Mouse (Mus musculus): ENCODE data around the gene Spint5. TPM values are rescaled to one million over a fixed set of nuclear protein-coding genes. Genes with fewer than 3 reads are reported as not detected.
"Not testable (repeated sequence)": the region's sequence is repeated elsewhere in the genome, so short reads cannot be mapped to it uniquely, and the experiment has no call there.

Spint5 gene
- polyA plus RNA-seq, 1 experiment: not detected

DNA sequence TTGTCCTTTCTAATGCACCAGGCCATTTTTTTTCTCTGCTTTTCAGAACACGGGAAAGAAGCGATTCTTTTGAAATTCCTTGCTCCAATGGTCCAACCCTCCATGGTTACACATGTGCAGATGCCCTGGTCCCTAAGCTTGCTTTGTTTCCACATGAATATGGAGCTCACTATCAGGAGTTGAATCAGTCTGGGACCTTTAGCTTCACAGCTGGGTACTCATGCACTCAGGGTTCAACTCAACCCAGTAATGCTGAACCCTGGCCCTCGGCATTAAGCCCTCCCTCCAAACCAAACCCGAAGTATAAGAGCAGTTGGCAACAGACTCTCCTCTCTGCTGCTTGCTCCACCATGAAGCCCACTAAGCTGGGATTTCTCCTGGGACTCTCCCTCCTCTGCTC lies 16.9 kb upstream of the Spint5 start, which contains the start of gene Spint4:
Gene Spint4, plus strand, starts transcription at position 301 of the 400 bp plus-strand sequence.
- WGBS: 77% methylated on average over 4 of the region's 4 CpGs
- DNase-seq: no peak
- TF ChIP-seq POLR2A (IDR thresholded peaks at IDR 0.05; ENCODE audit: borderline replicate concordance, extremely low read depth, low read depth, low read length): no peak
- TF ChIP-seq CTCF (IDR thresholded peaks at IDR 0.05; ENCODE audit: insufficient read depth, low read length): no peak
- Histone ChIP-seq H3K4me1 (ENCODE audit: control insufficient read depth, insufficient read depth, low read length) (no peaks in the 10 kb centered on the region), H3K4me3 (replicated peaks; ENCODE audit: extremely low read depth, low read depth, low read length) (no peak within 1 kb of the TSS)

DNA sequence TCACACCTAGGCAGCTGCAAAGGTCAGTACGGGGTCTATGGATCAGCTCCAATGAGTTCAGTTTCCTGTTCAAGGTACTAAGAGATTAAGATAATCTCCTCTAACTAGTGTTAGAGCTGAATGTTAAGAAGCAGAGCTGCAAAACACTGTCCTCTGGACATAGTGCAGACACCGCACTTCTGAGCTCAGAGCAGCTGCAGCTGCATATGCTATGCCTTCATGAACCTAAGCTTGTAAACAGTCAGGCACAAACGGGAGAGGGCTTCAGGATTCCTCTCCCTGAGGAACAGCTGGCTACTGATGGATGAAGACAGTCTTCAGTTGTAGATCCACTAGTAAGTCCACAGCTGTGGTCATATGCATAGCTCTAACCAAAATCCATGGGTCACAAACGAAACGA lies 14.1 kb upstream of the Spint5 start:
- DNase-seq: no peak
- TF ChIP-seq POLR2A (IDR thresholded peaks at IDR 0.05; ENCODE audit: borderline replicate concordance, extremely low read depth, low read depth, low read length) (no peak), CTCF (IDR thresholded peaks at IDR 0.05; ENCODE audit: insufficient read depth, low read length) (no peak)
- Histone ChIP-seq H3K4me1 (ENCODE audit: control insufficient read depth, insufficient read depth, low read length) (no peaks in the 10 kb centered on the region), H3K4me3 (replicated peaks; ENCODE audit: extremely low read depth, low read depth, low read length) (no peak overlapping the region)
- 73% methylated on average over 5 of the region's 5 CpGs for WGBS

DNA sequence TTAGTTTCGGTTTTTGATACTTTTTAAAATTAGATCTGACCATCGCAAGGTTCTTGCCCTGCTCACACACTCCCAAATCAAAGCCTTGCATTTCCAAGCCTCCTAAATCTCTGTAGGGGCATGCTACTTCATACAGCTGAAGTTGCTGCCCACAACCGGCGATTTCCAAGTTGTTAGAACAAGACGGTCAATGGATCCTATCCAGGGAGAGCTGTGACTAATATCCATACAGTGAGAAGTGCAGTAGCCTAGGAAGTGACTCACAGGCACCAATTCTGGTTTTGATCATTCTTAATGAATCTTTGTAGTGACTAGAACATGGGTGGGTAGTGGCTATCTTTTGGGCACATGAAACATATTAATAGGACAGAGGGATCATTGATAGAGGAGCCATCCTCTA lies 13.3 kb upstream of the Spint5 start:
- 87% methylated on average over 5 of the region's 5 CpGs for WGBS
- no peak for DNase-seq
- Histone ChIP-seq H3K4me1 (ENCODE audit: control insufficient read depth, insufficient read depth, low read length) (no peaks in the 10 kb centered on the region), H3K4me3 (replicated peaks; ENCODE audit: extremely low read depth, low read depth, low read length) (no peak overlapping the region)
- TF ChIP-seq POLR2A (IDR thresholded peaks at IDR 0.05; ENCODE audit: borderline replicate concordance, extremely low read depth, low read depth, low read length): no peak
- no peak for TF ChIP-seq CTCF (IDR thresholded peaks at IDR 0.05; ENCODE audit: insufficient read depth, low read length)

DNA sequence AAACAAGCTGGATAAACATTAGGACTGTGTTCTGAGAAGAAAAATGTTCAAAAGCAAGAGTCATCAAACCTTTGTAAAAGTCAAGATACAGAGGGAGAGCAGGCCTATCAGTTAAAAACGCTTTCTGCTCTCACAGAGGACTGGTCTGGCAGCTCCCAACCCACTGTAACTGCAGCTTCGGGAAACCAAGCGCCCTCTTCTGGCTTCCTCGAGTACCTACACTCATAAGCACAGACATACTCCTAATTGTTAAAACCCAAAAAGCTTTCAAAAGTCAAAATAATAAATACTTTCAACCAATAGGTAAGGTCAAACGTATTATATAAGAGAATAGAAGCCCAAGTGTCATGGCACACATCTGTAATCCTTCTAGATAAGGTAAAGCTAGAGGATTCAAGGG lies 10.9 kb upstream of the Spint5 start:
- WGBS: 79% methylated on average over 5 of the region's 5 CpGs
- H3K4me1 ChIP-seq (ENCODE audit: control insufficient read depth, insufficient read depth, low read length): no peaks in the 10 kb centered on the region
- no peak for DNase-seq
- no peak for TF ChIP-seq POLR2A (IDR thresholded peaks at IDR 0.05; ENCODE audit: borderline replicate concordance, extremely low read depth, low read depth, low read length)
- TF ChIP-seq CTCF (IDR thresholded peaks at IDR 0.05; ENCODE audit: insufficient read depth, low read length): no peak
- H3K4me3 ChIP-seq (replicated peaks; ENCODE audit: extremely low read depth, low read depth, low read length): no peak overlapping the region

DNA sequence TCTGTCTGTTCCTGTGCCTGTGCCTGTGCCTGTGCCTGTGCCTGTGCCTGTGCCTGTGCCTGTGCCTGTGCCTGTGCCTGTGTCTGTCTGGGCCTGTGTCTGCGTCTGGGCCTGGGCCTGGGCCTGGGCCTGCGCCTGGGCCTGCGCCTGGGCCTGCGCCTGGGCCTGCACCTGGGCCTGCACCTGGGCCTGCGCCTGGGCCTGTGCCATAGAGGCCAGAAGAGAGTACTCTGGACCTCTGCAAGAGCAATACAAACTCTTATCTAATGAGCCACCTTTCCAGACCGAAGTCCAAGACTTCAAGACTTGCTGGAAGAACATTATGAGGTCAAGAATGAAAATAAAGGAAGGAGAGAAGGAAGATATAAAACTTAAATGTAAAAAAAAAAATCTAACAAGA lies 9.8 kb upstream of the Spint5 start:
- DNase-seq: no peak
- TF ChIP-seq POLR2A (IDR thresholded peaks at IDR 0.05; ENCODE audit: borderline replicate concordance, extremely low read depth, low read depth, low read length) (no peak), CTCF (IDR thresholded peaks at IDR 0.05; ENCODE audit: insufficient read depth, low read length) (no peak)
- WGBS: 91% methylated on average over 6 of the region's 6 CpGs

DNA sequence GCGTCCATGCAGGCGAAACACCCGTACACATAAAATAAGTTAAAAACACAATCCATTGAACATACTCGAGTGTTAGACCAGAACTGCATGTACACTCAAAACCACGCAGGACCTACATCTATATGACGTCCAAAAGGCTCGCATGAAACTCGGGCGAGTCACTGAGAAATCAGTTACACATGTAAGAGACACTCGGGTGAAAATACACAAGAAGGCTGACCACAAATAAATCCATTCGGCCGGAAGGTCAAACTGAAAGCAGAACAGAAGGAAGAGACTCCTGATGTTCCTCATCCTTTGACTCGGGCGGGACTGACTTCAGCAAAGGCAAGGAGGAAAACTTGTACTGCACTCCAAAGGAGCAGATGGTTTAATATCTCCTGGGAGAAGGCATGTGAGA lies 9.1 kb upstream of the Spint5 start:
- 86% methylated on average over 14 of the region's 14 CpGs for WGBS
- DNase-seq: no peak
- H3K4me3 ChIP-seq (replicated peaks; ENCODE audit: extremely low read depth, low read depth, low read length): no peak overlapping the region
- H3K4me1 ChIP-seq (ENCODE audit: control insufficient read depth, insufficient read depth, low read length): no peaks in the 10 kb centered on the region
- TF ChIP-seq POLR2A (IDR thresholded peaks at IDR 0.05; ENCODE audit: borderline replicate concordance, extremely low read depth, low read depth, low read length) (no peak), CTCF (IDR thresholded peaks at IDR 0.05; ENCODE audit: insufficient read depth, low read length) (no peak)

More for the DNA sequence above, 9.8 kb upstream of the Spint5 start:
- Histone ChIP-seq H3K4me1 (ENCODE audit: control insufficient read depth, insufficient read depth, low read length) (no peaks in the 10 kb centered on the region), H3K4me3 (replicated peaks; ENCODE audit: extremely low read depth, low read depth, low read length) (no peak overlapping the region)

DNA sequence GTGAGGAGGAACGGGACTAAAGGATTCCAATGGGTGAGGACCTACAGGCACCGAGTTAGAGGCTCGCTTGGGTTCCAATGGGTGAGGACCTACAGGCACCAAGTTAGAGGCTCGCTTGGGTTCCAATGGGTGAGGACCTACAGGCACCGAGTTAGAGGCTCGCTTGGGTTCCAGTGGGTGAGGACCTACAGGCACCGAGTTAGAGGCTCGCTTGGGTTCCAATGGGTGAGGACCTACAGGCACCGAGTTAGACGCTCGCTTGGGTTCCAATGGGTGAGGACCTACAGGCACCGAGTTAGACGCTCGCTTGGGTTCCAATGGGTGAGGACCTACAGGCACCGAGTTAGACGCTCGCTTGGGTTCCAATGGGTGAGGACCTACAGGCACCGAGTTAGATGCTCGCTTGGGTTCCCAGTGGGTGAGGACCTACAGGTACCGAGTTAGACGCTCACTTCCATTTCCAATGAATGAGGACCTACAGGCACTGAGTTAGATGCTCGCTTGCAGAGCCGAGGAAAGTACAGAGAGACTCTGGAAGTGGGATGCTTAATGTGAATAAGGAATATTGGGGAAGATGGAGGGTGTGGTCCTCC lies 1.2 kb downstream of the Spint5 start:
- H3K4me1 ChIP-seq (ENCODE audit: control insufficient read depth, insufficient read depth, low read length); H3K4me3 ChIP-seq (replicated peaks; ENCODE audit: extremely low read depth, low read depth, low read length); DNase-seq: not testable (repeated sequence)
- 88% methylated on average over 23 of the region's 23 CpGs for WGBS

DNA sequence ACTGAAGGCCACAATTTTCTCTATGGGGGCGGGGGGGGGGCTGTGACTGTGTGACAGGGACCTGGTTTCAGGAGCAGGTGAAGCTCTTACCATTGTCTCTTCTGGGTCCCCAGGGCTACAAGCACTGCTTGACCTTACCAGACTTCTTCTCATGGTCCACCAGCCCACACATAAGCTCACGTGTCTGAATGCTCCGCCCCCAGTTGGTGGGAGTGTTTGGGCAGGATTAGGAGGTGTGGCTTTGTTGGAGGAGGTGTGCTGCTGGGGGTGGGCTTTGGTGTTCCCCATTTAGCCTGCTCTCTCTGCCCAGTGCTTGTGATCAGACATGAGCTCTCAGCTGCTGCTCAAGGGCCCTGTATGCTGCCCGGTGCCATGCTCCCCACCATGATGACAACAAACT lies 8.2 kb downstream of the Spint5 start:
- Histone ChIP-seq H3K4me3 (replicated peaks; ENCODE audit: extremely low read depth, low read depth, low read length) (no peak overlapping the region), H3K4me1 (ENCODE audit: control insufficient read depth, insufficient read depth, low read length) (no peaks in the 10 kb centered on the region)
- 62% methylated on average over 4 of the region's 4 CpGs for WGBS
- TF ChIP-seq CTCF (IDR thresholded peaks at IDR 0.05; ENCODE audit: insufficient read depth, low read length) (no peak), POLR2A (IDR thresholded peaks at IDR 0.05; ENCODE audit: borderline replicate concordance, extremely low read depth, low read depth, low read length) (no peak)
- no peak for DNase-seq

DNA sequence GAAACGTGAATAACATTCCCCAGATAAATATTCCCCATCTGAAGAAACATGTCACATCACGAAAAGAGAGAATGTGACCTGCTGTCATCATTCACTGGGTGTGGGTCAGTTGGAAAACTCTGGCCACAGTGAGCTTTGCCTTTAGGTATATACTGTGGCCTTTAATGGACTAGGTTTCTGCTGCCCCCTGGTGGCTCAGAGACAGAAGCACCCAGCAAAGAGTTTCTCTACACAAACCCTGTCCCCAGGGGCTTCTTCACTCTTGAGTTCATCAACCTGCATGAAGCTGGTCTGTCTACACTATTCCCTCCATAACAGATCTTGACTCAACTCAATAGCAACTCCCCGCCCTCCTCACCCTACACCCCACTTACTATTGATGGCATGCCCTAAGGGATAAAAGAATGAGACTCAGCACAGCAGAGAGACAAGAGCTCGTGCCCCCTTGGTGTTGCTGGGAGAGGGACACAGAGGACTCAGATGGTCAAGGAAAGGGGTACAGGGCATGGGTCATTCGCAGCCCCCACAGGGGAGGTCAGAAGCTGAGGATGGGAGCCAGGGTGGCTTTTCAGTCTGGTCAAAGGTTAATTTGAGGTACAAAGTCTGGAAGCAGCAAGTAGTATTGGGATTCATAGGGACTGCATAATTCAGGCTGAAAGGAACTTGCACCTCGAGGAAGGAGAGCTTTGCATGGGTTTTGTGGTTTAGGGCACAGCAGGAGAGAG lies 11.0 kb downstream of the Spint5 start:
- H3K4me3 ChIP-seq (replicated peaks; ENCODE audit: extremely low read depth, low read depth, low read length): no peak overlapping the region
- TF ChIP-seq POLR2A (IDR thresholded peaks at IDR 0.05; ENCODE audit: borderline replicate concordance, extremely low read depth, low read depth, low read length): no peak
- TF ChIP-seq CTCF (IDR thresholded peaks at IDR 0.05; ENCODE audit: insufficient read depth, low read length): peak; percentile 71
- H3K4me1 ChIP-seq (ENCODE audit: control insufficient read depth, insufficient read depth, low read length): no peaks in the 10 kb centered on the region
- peak; percentile 69 for DNase-seq
- WGBS: 16% methylated on average over 6 of the region's 6 CpGs

DNA sequence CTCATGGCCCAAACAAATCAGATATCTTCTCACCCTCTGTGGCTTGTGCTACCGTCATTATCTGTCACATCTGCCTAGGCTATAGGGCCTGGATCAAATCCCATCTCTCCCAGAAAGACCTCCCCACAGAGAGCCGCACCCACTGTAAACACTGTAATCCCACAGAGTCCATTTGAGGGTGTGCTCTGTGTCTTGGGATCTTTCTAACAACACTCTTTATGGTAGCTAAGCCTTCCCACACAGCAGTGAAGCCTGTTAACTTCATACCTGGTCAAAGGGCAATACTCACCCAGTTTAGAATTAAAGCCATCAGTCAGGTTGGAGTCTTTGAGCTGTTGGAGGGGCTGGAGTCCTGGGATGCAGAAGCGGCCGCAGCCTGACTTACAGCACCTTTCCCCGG lies 16.6 kb downstream of the Spint5 start:
- no peak for DNase-seq
- 73% methylated on average over 5 of the region's 5 CpGs for WGBS
- TF ChIP-seq CTCF (IDR thresholded peaks at IDR 0.05; ENCODE audit: insufficient read depth, low read length) (no peak), POLR2A (IDR thresholded peaks at IDR 0.05; ENCODE audit: borderline replicate concordance, extremely low read depth, low read depth, low read length) (no peak)
- H3K4me1 ChIP-seq (ENCODE audit: control insufficient read depth, insufficient read depth, low read length): no peaks in the 10 kb centered on the region
- no peak overlapping the region for H3K4me3 ChIP-seq (replicated peaks; ENCODE audit: extremely low read depth, low read depth, low read length)
